Mouse (Mus musculus): ENCODE data around the gene Dus3l.

DNA sequence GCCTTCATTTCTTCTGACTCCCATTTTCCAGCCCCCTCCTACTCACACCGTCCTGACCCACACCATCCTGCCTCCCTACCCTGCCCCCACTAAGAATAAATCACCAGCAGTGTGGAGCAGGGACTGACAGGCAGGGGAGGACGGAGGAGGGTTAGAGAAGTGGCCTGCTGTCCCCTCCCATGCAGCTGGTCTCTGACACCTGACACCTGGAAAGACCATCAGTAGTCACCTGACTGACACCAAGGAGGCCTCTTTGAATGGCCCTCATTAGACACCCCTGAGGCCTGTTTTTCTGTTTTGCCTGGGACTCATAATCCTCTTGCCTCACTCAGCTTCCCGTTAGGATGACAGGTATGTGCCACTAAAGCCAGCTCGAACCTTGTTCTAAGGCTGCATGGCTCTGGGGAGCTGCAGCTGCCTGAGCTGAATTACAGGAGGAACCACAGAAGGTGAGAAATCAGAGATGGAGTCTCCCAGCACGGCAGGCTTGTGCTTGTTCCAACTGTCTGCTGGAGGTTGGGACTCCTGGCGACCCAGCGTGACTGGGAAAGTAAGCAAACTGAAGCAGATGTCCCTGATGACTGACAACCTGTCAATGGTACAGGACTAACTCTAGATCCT lies 37.4 kb upstream of the Dus3l start:
- TF ChIP-seq CTCF (IDR thresholded peaks at IDR 0.05; ENCODE audit: extremely low read depth, insufficient read depth, insufficient read length, insufficient replicate concordance): no peak
- TF ChIP-seq POLR2A (IDR thresholded peaks at IDR 0.05; ENCODE audit: low read depth, low read length): no peak
